Mouse (Mus musculus): ENCODE results near the gene Nts.
"Not testable (repeated sequence)": the region's sequence is repeated elsewhere in the genome, so short reads cannot be mapped to it uniquely, and the experiment has no call there.

The Nts gene

GRCm38 (mm10) chr10:102490386-102490785 is at the start of gene Nts:
TSS of gene Nts (minus strand) at chr10:102490486.
- DNase-seq = no peak

GRCm38 (mm10) chr10:102527901-102528300 is 37.6 kb upstream of the Nts start:
- DNase-seq = no peak

- DNase-seq = no peak
Measured at GRCm38 (mm10) chr10:102514159-102514558, 23.9 kb upstream of the Nts start.

GRCm38 (mm10) chr10:102511807-102512461 is 21.6 kb upstream of the Nts start, which contains the start of gene Rassf9:
TSS of gene Rassf9 (plus strand) at chr10:102512222.
- peak; percentile 78 for DNase-seq

GRCm38 (mm10) chr10:102511461-102511806 is 21.1 kb upstream of the Nts start:
- DNase-seq = no peak

GRCm38 (mm10) chr10:102507386-102507785 is 17.1 kb upstream of the Nts start:
- DNase-seq = no peak

- DNase-seq = peak; percentile 62
Measured at GRCm38 (mm10) chr10:102498754-102499153, 8.5 kb upstream of the Nts start.

GRCm38 (mm10) chr10:102491792-102492191 is 1.5 kb upstream of the Nts start:
- DNase-seq = peak; percentile 76

GRCm38 (mm10) chr10:102469412-102469811 is 20.9 kb downstream of the Nts start:
- DNase-seq = no peak

- DNase-seq = peak; percentile 57
Measured at GRCm38 (mm10) chr10:102451756-102452155, 38.5 kb downstream of the Nts start.

- peak; percentile 67 for DNase-seq
Measured at GRCm38 (mm10) chr10:102449449-102449848, 40.8 kb downstream of the Nts start.

- no peak for DNase-seq
Measured at GRCm38 (mm10) chr10:102444912-102445556, 45.3 kb downstream of the Nts start.

- not testable (repeated sequence) for DNase-seq
Measured at GRCm38 (mm10) chr10:102435467-102435866, 54.8 kb downstream of the Nts start.

- DNase-seq = peak; percentile 53
Measured at GRCm38 (mm10) chr10:102435048-102435447, 55.2 kb downstream of the Nts start.
